Mouse (Mus musculus): ENCODE results near the gene Lrp2. TPM values are rescaled to one million over a fixed set of nuclear protein-coding genes. Genes with fewer than 3 reads are reported as not detected.

Lrp2 gene
- total and polyA plus RNA-seq, 3 experiments = 0.31 to 1.2 (median 0.84) TPM

DNA sequence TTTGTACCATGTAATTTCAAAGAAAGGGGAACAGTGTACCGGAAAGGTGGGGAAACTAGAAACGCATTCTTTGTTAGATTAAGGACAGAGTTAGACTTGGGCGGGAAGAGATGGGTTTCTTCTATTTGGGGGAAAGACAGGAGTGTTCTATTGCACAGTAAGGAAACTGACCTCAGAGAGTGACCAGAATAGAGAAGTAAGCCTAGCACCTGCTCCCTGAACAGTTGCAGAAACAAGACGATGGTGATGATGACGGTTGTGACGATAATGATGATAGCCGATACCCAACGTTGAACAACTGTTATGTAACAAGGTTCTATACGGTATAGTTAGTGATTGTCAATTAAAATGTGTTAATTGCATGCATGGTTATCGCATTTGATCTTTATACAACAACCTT is 171.3 kb downstream of the Lrp2 start:
- WGBS = 91% methylated on average over 10 of the region's 10 CpGs
- H3K4me1 ChIP-seq (ENCODE audit: control insufficient read depth, insufficient read depth, low read length) = no peaks in the 10 kb centered on the region
- no peaks in the 10 kb centered on the region for H3K79me2 ChIP-seq (replicated peaks; ENCODE audit: control insufficient read depth, insufficient read depth, low read length)
- intact Hi-C loops (cut with DNase I) = no loop called here
- no peak overlapping the region for H3K4me3 ChIP-seq
- no peak for TF ChIP-seq EP300 (IDR thresholded peaks at IDR 0.05; ENCODE audit: insufficient read depth, low read depth, low read length)
- TF ChIP-seq POLR2A (IDR thresholded peaks at IDR 0.05; ENCODE audit: insufficient read depth, low read depth, low read length) = no peak
- TF ChIP-seq CTCF (IDR thresholded peaks at IDR 0.05) = no peak
- no peak for DNase-seq
- H3K36me3 ChIP-seq (ENCODE audit: control insufficient read depth, insufficient read depth, low read length) = no peaks in the 10 kb centered on the region
- H3K9ac ChIP-seq (ENCODE audit: low read depth, low read length) = no peak overlapping the region
- no peaks in the 10 kb centered on the region for H3K27me3 ChIP-seq (ENCODE audit: control insufficient read depth, insufficient read depth, low read length)
- no peak overlapping the region for H3K27ac ChIP-seq

DNA sequence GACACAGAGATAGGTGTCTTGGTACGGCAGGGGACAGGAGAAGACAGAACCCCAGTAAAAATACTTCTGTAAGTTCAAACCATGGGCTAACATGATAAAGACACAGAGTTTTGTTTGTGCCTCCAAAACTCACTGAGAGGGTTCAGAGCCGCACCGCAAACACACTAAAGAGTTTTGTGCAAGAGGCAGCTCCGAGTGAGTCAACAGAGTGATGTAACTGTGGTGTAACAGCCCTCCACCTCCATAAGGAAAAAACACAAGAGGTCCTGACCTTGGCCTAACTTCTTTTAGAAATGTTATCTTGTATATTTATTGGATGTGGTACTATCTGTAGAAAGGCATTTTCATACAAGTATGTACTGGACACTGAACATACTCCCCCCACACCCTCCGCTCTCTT is 180.2 kb downstream of the Lrp2 start:
- H3K79me2 ChIP-seq (replicated peaks; ENCODE audit: control insufficient read depth, insufficient read depth, low read length) = no peaks in the 10 kb centered on the region
- TF ChIP-seq EP300 (IDR thresholded peaks at IDR 0.05; ENCODE audit: insufficient read depth, low read depth, low read length) (no peak), CTCF (IDR thresholded peaks at IDR 0.05) (no peak), POLR2A (IDR thresholded peaks at IDR 0.05; ENCODE audit: insufficient read depth, low read depth, low read length) (no peak)
- 87% methylated on average over 5 of the region's 5 CpGs for WGBS
- H3K36me3 ChIP-seq (ENCODE audit: control insufficient read depth, insufficient read depth, low read length) = no peaks in the 10 kb centered on the region
- no peak overlapping the region for H3K9ac ChIP-seq (ENCODE audit: low read depth, low read length)
- no peak for DNase-seq
- no peaks in the 10 kb centered on the region for H3K27me3 ChIP-seq (ENCODE audit: control insufficient read depth, insufficient read depth, low read length)
- intact Hi-C loops (cut with DNase I) = no loop called here
- no peak overlapping the region for H3K27ac ChIP-seq
- no peak overlapping the region for H3K4me3 ChIP-seq
- no peaks in the 10 kb centered on the region for H3K4me1 ChIP-seq (ENCODE audit: control insufficient read depth, insufficient read depth, low read length)

DNA sequence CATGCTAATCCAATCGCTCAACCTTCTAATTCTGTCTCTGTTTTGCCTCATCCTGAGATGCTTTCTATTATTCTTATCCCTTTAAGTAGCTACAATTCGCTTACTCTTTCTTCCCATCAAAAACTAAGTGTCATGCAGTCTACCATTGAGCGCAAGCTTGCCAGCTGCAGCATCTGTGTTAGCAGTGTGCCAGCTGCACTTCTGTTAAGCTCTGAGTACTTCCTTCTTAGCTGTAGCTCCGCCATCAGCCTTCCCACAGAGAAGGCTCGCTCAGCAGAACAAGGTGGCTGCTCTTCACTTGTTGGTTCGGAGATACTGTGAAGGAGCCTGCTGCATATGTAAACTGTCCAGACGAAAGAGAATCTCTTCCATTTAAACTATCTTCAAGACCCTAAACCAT is 183.6 kb downstream of the Lrp2 start:
- no peak overlapping the region for H3K9ac ChIP-seq (ENCODE audit: low read depth, low read length)
- TF ChIP-seq EP300 (IDR thresholded peaks at IDR 0.05; ENCODE audit: insufficient read depth, low read depth, low read length) (no peak), CTCF (IDR thresholded peaks at IDR 0.05) (no peak), POLR2A (IDR thresholded peaks at IDR 0.05; ENCODE audit: insufficient read depth, low read depth, low read length) (no peak)
- no peak for DNase-seq
- H3K79me2 ChIP-seq (replicated peaks; ENCODE audit: control insufficient read depth, insufficient read depth, low read length) = no peaks in the 10 kb centered on the region
- WGBS = 82% methylated on average over 7 of the region's 7 CpGs
- H3K4me1 ChIP-seq (ENCODE audit: control insufficient read depth, insufficient read depth, low read length) = no peaks in the 10 kb centered on the region
- no peaks in the 10 kb centered on the region for H3K27me3 ChIP-seq (ENCODE audit: control insufficient read depth, insufficient read depth, low read length)
- H3K4me3 ChIP-seq = no peak overlapping the region
- no peaks in the 10 kb centered on the region for H3K36me3 ChIP-seq (ENCODE audit: control insufficient read depth, insufficient read depth, low read length)
- intact Hi-C loops (cut with DNase I) = no loop called here
- H3K27ac ChIP-seq = no peak overlapping the region

DNA sequence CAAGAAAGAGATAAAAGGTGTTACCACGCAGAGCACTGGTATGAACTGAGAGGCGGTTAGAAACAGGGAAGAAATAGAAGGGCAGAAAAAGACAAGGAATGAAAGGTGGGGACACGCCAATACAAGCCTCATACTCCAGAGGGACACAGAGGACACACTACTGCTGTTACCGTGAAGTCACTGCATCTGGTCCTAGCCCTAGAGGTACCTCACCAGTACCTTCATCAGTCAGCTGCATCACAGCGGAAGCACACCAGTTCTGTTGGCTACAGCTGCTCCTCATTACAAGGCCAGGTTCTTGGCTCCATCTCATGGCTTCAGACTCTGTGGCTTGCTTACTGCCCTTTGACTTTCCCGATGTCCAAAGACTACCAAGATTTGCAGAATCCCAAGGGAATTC is 184.0 kb downstream of the Lrp2 start:
- TF ChIP-seq POLR2A (IDR thresholded peaks at IDR 0.05; ENCODE audit: insufficient read depth, low read depth, low read length) = no peak
- no peak for TF ChIP-seq EP300 (IDR thresholded peaks at IDR 0.05; ENCODE audit: insufficient read depth, low read depth, low read length)
- no peak for TF ChIP-seq CTCF (IDR thresholded peaks at IDR 0.05)
- Histone ChIP-seq H3K36me3 (ENCODE audit: control insufficient read depth, insufficient read depth, low read length) (no peaks in the 10 kb centered on the region), H3K79me2 (replicated peaks; ENCODE audit: control insufficient read depth, insufficient read depth, low read length) (no peaks in the 10 kb centered on the region), H3K4me3 (no peak overlapping the region), H3K4me1 (ENCODE audit: control insufficient read depth, insufficient read depth, low read length) (no peaks in the 10 kb centered on the region), H3K27ac (no peak overlapping the region), H3K9ac (ENCODE audit: low read depth, low read length) (no peak overlapping the region), H3K27me3 (ENCODE audit: control insufficient read depth, insufficient read depth, low read length) (no peaks in the 10 kb centered on the region)
- 89% methylated on average over 6 of the region's 6 CpGs for WGBS
- no peak for DNase-seq
- intact Hi-C loops (cut with DNase I) = no loop called here

DNA sequence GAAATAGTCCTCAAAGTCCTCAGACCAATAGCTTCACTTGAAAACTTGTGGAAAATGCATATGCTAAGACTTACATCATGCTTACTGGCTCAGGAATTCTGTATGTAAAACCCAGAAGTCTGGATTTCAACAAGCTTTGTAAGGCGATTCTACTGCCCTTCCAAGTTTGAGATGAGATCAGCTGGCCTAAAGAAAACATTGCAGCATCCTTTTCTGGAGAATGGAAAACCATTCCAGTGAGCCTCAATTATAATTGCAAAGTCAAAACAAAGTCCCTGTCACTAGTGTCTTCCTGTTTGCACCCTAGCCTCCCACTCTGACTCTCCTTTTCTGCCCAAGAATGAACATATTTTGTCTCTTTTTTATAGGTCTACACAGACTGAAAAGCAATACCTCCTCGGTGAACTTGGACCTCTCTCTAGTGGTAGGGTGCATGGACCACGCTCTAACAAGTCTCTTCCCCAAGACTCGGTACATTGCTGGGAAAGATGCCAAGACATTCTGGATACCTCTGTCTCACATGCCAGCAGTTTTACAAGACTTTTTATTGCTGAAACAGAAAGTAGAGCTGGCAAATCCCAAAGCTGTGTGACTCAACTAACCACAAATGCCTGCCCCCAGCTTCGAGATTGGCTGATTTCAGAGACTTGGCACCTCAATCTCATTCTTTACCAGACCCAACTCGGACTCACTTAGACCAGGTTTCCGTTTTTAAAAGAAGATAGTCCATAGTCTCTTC is 184.8 kb downstream of the Lrp2 start:
- H3K4me1 ChIP-seq (ENCODE audit: control insufficient read depth, insufficient read depth, low read length) = no peaks in the 10 kb centered on the region
- H3K36me3 ChIP-seq (ENCODE audit: control insufficient read depth, insufficient read depth, low read length) = no peaks in the 10 kb centered on the region
- TF ChIP-seq EP300 (IDR thresholded peaks at IDR 0.05; ENCODE audit: insufficient read depth, low read depth, low read length) (no peak), CTCF (IDR thresholded peaks at IDR 0.05) (no peak), POLR2A (IDR thresholded peaks at IDR 0.05; ENCODE audit: insufficient read depth, low read depth, low read length) (no peak)
- WGBS = 46% methylated on average over 7 of the region's 7 CpGs
- no peak overlapping the region for H3K27ac ChIP-seq
- no peaks in the 10 kb centered on the region for H3K27me3 ChIP-seq (ENCODE audit: control insufficient read depth, insufficient read depth, low read length)
- no peak overlapping the region for H3K9ac ChIP-seq (ENCODE audit: low read depth, low read length)
- DNase-seq = no peak
- no peaks in the 10 kb centered on the region for H3K79me2 ChIP-seq (replicated peaks; ENCODE audit: control insufficient read depth, insufficient read depth, low read length)
- intact Hi-C loops (cut with DNase I) = no loop called here
- H3K4me3 ChIP-seq = no peak overlapping the region

DNA sequence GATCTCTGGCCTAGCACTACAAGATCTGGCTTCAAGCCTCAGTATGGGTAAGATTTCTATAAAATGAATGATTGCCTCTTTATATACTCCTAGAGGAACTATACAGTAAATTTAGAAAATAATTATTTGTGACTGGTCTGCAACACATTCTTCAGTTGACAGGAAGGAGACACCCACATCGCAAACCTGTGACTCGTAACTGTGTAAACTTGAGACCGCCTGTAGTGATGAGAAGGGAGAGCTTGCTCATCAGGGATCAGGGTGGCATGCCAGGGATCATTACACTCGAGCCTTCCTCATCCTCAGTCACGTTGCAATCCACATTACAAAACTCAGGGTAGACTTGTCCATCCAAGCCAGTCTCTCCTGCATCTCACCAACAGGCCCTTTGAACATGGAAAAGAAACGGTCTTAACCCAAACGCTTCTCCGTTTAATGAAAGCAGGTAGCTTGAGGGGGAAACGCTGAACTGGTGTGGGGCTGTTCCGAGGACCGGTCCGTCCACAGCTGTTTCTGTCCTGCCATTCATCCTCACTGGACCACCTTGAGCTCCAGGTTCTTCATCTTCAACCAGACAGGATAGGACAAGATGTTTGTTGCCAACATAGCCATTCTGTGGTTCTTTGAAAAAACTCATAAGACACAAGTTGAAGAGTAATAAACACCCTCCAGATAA is 189.0 kb downstream of the Lrp2 start:
- Histone ChIP-seq H3K4me1 (ENCODE audit: control insufficient read depth, insufficient read depth, low read length) (no peaks in the 10 kb centered on the region), H3K36me3 (ENCODE audit: control insufficient read depth, insufficient read depth, low read length) (no peaks in the 10 kb centered on the region), H3K9ac (ENCODE audit: low read depth, low read length) (no peak overlapping the region), H3K79me2 (replicated peaks; ENCODE audit: control insufficient read depth, insufficient read depth, low read length) (no peaks in the 10 kb centered on the region), H3K27me3 (ENCODE audit: control insufficient read depth, insufficient read depth, low read length) (no peaks in the 10 kb centered on the region), H3K4me3 (no peak overlapping the region), H3K27ac (no peak overlapping the region)
- WGBS = 84% methylated on average over 12 of the region's 12 CpGs
- intact Hi-C loops (cut with DNase I) = no loop called here
- TF ChIP-seq EP300 (IDR thresholded peaks at IDR 0.05; ENCODE audit: insufficient read depth, low read depth, low read length) (no peak), POLR2A (IDR thresholded peaks at IDR 0.05; ENCODE audit: insufficient read depth, low read depth, low read length) (no peak), CTCF (IDR thresholded peaks at IDR 0.05) (no peak)
- no peak for DNase-seq

Measured in heart, adult 2 months (tissue).